Mouse (Mus musculus) testis, adult 2 months (tissue): Measurements from ENCODE around the gene Gm42715.

ENCODE experiments used
- CTCF ChIP-seq: fragments of 200-500 bp; IDR thresholded peaks from 2 replicates; pipeline ENCODE4 v1.5.1; 2012; ENCODE audit warnings: low read depth, mild to moderate bottlenecking, inconsistent platforms, low read length, moderate library complexity; ENCODE audit not compliant: control insufficient read depth, insufficient read depth, insufficient replicate concordance
- POLR2A ChIP-seq: fragments of 200-500 bp; IDR thresholded peaks from 2 replicates; pipeline ENCODE4 v1.6.1; 2012; ENCODE audit warnings: low read depth, mild to moderate bottlenecking, inconsistent platforms, low read length, moderate library complexity; ENCODE audit not compliant: control insufficient read depth

GRCm38 (mm10) chr7:127607150-127607549, 87.8 kb downstream of the Gm42715 start:
- no peak for TF ChIP-seq CTCF
- no peak for TF ChIP-seq POLR2A
